Mouse (Mus musculus) cortical plate, adult 2 months (tissue): ENCODE data around the gene Rel. TPM values are rescaled to one million over a fixed set of nuclear protein-coding genes. Genes with fewer than 3 reads are reported as not detected.
"Not testable (repeated sequence)": the region's sequence is repeated elsewhere in the genome, so short reads cannot be mapped to it uniquely, and the experiment has no call there.

Experiments used
- H3K27ac ChIP-seq: fragments of 200-500 bp; 2 replicates; pipeline ENCODE4 v1.5.1; 2012; ENCODE audit warnings: low read length, control low read depth, inconsistent platforms; ENCODE audit not compliant: insufficient read depth
- H3K4me1 ChIP-seq: fragments of 200-500 bp; 2 replicates; pipeline ENCODE4 v1.6.1; 2011; ENCODE audit warnings: low read length; ENCODE audit not compliant: control insufficient read depth, insufficient read depth
- H3K4me3 ChIP-seq: fragments of 200-500 bp; 2 replicates; pipeline ENCODE4 v1.5.1; 2011; ENCODE audit warnings: mild to moderate bottlenecking, low read length, control low read depth; ENCODE audit not compliant: insufficient read depth
- CTCF ChIP-seq: fragments of 200-500 bp; IDR thresholded peaks from 2 replicates; pipeline ENCODE4 v1.5.1; 2011; ENCODE audit warnings: mild to moderate bottlenecking, control low read depth, low read length; ENCODE audit not compliant: insufficient read depth; ENCODE audit errors: extremely low read depth
- POLR2A ChIP-seq: fragments of 200-500 bp; IDR thresholded peaks from 2 replicates; pipeline ENCODE4 v1.6.1; 2011; ENCODE audit warnings: mild to moderate bottlenecking, low read length, control low read depth; ENCODE audit not compliant: insufficient read depth; ENCODE audit errors: extremely low read depth
- polyA plus RNA-seq: library from polyadenylated mRNA; depleted of rRNA; stranded (reverse); fragments of >200 nt; gene quantifications from 2 replicates; pipeline ENCODE4 v1.2.3, GENCODE M21; 2012

Gene Rel
- polyA plus RNA-seq, 1 experiment: 2.2 TPM

- Histone ChIP-seq H3K4me3 (no peak overlapping the region), H3K4me1 (no peaks in the 10 kb centered on the region; the same call in 1 of the 2 replicates), H3K27ac (no peak overlapping the region)
- TF ChIP-seq POLR2A (no peak), CTCF (no peak)
These were observed 1.7 kb upstream of the Rel start for GRCm38 (mm10) chr11:23772471-23772870.

- H3K27ac ChIP-seq: peak overlapping the region; percentile 94; the same call in 1 of the 2 replicates
- peak overlapping the region; percentile 99 for H3K4me3 ChIP-seq
- no peaks in the 10 kb centered on the region; the same call in 1 of the 2 replicates for H3K4me1 ChIP-seq
- no peak for TF ChIP-seq POLR2A
- TF ChIP-seq CTCF: no peak
These were observed 832 bp upstream of the Rel start for GRCm38 (mm10) chr11:23771507-23772097.

- Histone ChIP-seq H3K4me3 (peak overlapping the region; percentile 99), H3K4me1 (no peaks in the 10 kb centered on the region; the same call in 1 of the 2 replicates), H3K27ac (peak overlapping the region; percentile 98)
- TF ChIP-seq POLR2A (no peak), CTCF (no peak)
These were observed 335 bp downstream of the Rel start for GRCm38 (mm10) chr11:23770510-23770759.

GRCm38 (mm10) chr11:23769686-23770509 lies 872 bp downstream of the Rel start:
- peak overlapping the region; percentile 98 for H3K27ac ChIP-seq
- no peak for TF ChIP-seq POLR2A
- no peak for TF ChIP-seq CTCF
- H3K4me1 ChIP-seq: no peaks in the 10 kb centered on the region; the same call in 1 of the 2 replicates
- peak overlapping the region; percentile 99 for H3K4me3 ChIP-seq

GRCm38 (mm10) chr11:23769033-23769432 lies 1.7 kb downstream of the Rel start:
- no peak overlapping the region for H3K27ac ChIP-seq
- no peak overlapping the region; the same call in 1 of the 2 replicates for H3K4me3 ChIP-seq
- TF ChIP-seq CTCF (no peak), POLR2A (no peak)
- no peaks in the 10 kb centered on the region; the same call in 1 of the 2 replicates for H3K4me1 ChIP-seq

- H3K4me3 ChIP-seq: no peak overlapping the region
- no peak overlapping the region for H3K27ac ChIP-seq
- TF ChIP-seq POLR2A (no peak), CTCF (no peak)
These were observed 2.8 kb downstream of the Rel start for GRCm38 (mm10) chr11:23767928-23768327.

GRCm38 (mm10) chr11:23767369-23767768 lies 3.4 kb downstream of the Rel start:
- H3K27ac ChIP-seq, H3K4me1 ChIP-seq: not testable (repeated sequence)

More at GRCm38 (mm10) chr11:23767928-23768327, 2.8 kb downstream of the Rel start:
- no peaks in the 10 kb centered on the region; the same call in 1 of the 2 replicates for H3K4me1 ChIP-seq

GRCm38 (mm10) chr11:23762635-23763034 lies 8.1 kb downstream of the Rel start:
- H3K4me3 ChIP-seq: no peak overlapping the region
- no peak overlapping the region for H3K27ac ChIP-seq
- no peaks in the 10 kb centered on the region for H3K4me1 ChIP-seq
- TF ChIP-seq CTCF: no peak
- no peak for TF ChIP-seq POLR2A

More at GRCm38 (mm10) chr11:23767369-23767768, 3.4 kb downstream of the Rel start:
- not testable (repeated sequence) for H3K4me3 ChIP-seq

GRCm38 (mm10) chr11:23758218-23758617 lies 12.6 kb downstream of the Rel start:
- no peak overlapping the region for H3K27ac ChIP-seq
- H3K4me1 ChIP-seq: no peaks in the 10 kb centered on the region
- no peak for TF ChIP-seq CTCF
- no peak for TF ChIP-seq POLR2A
- no peak overlapping the region for H3K4me3 ChIP-seq

GRCm38 (mm10) chr11:23754329-23754728 lies 16.4 kb downstream of the Rel start:
- Histone ChIP-seq H3K27ac (no peak overlapping the region), H3K4me3 (no peak overlapping the region), H3K4me1 (no peaks in the 10 kb centered on the region)
- TF ChIP-seq CTCF: no peak
- TF ChIP-seq POLR2A: no peak
